Mouse (Mus musculus) mouse embryonic stem cell (cell line): Measurements from ENCODE around the gene Poc5.

Experiments used
- in situ Hi-C, 2 experiments: fragments of 300-500 bp; cut with MboI; formaldehyde crosslinking; loops; 1 replicate in 1 of 2; 3 replicates in 1 of 2; pipeline ENCODE4 v1.14.3; 2019 to 2020; ENCODE audit warnings: low sequenced_read_pairs in 2 of 2, low pct_unique_long_range_greater_than_20kb in 1 of 2, mixed read lengths in 1 of 2; ENCODE audit not compliant: unreplicated experiment in 1 of 2

Gene Poc5

DNA sequence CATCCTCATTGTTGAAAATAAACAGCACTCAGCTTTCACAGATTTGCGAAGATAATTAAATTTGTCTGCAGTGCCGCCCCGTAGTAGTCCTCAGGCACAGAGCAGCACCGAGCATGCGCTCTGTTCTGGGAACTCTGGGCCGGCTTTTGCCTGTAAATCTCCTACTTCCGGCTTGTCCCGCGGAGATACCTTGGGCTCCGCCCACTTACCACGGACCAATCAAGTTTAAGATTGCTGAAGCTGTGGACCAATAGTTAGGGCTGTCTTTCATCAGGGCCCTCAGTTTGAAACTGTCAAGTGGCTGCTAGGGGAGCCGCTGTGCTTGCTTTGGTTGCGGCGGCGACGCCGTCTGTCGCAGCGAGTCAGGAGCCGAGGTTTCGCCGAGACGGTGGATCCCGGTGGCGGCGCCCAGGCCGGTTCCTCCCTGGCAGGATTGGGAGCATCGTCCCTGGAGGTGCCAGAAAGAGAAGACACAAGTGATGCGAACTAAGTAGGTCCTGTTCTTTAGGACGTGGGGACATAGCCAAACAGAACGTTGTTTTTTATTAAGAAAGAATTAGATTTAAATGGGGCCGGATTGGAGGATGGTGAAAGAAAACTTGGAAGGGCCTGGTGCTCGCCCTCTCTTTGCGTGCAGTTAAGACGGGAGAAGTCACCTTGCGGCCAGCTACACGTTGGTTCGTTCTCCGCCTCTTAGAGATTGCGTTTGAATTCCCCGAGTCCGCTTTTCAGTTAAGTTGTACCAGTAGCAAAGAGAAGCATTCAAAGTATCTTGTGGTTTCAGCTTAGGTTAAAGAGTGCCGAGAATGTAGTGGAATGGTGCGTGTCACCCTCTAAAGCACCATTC is at the start of gene Poc5:
TSS of gene Poc5 (plus strand) at position 253 of the 847 bp plus-strand sequence.
- in situ Hi-C loops, result no loop called here

GRCm38 (mm10) chr13:96341461-96341860 is 46.6 kb upstream of the Poc5 start:
- in situ Hi-C loops, result no loop called here

DNA sequence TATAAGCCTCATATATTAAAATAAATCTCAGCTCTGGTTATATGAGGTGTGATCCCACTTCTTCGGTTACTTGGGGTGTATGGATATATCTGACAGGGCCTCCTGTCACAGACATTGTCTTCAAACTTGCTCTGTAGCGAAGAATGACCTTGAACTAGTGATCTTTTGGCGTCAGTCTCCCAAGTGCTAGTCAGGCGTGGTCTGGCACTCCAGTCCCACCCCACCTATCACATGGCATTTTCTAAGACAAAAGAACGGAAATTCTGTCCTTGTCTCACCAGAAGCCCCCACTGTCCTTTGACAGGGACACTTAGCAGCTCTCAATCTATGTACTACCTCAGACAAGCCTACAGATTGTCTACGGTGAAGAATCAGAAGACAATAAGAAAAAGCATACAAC is 43.3 kb upstream of the Poc5 start:
- in situ Hi-C loops, result no loop called here

- in situ Hi-C loops, result no loop called here
Measured at GRCm38 (mm10) chr13:96346581-96346980, 41.5 kb upstream of the Poc5 start.

DNA sequence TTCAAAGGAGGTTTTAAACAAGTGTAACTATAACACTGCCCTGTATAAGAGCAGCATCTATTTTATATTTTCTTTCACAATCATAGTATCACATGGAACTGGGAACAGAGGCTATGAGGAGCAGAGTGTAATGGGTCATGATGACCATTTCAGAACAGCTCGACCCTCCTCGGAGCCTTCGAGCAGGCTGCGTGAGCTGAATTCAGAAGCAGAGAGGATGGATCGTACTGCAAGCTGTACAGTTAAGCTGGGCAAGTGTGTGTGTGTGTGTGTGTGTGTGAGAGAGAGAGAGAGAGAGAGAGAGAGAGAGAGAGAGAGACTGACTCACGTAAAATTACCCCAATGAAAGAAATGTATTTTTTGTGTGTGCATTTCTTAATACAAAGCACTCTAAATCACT is 37.9 kb upstream of the Poc5 start:
- in situ Hi-C loops, result no loop called here

- in situ Hi-C loops, result no loop called here
Measured at GRCm38 (mm10) chr13:96351264-96351663, 36.8 kb upstream of the Poc5 start.

GRCm38 (mm10) chr13:96375519-96375918 is 12.6 kb upstream of the Poc5 start:
- in situ Hi-C loops, result no loop called here

DNA sequence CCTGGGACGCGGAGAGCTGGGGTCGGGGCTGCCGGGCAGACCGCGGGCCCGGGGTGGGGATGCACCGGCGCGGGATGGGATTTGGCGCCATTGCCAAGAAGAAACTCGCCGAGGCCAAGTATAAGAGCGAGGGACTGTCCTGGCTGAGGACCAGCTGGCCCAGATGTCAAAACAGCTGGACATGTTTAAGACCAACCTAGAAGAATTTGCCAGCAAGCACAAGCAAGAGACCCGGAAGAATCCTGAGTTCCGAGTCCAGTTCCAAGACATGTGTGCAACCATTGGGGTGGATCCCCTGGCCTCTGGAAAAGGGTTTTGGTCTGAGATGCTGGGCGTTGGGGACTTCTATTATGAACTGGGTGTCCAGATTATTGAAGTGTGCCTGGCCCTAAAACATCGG is 11.2 kb upstream of the Poc5 start:
- in situ Hi-C loops, result no loop called here

- in situ Hi-C loops, result no loop called here
Measured at GRCm38 (mm10) chr13:96377883-96378282, 10.2 kb upstream of the Poc5 start.

DNA sequence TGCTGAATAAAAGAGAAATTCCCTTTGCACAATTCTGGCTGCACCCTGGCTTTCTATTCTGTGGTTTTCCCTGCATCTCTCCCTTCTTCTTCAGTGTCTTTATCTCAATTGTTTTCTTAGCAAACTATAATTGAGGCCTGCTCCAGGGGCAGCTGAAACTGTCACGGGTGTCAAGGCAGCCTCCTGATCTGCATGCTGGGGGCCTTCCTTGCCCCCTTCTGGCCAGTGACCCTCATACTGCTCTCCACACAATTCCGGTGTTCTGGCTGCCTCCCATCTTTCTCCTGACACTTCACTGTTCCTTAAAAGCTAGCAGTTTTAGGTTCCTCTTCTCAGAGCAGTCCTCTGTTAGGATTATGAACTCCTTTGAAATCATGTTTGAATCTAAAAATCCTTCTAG is 1.2 kb downstream of the Poc5 start:
- in situ Hi-C loops, result no loop called here

- in situ Hi-C loops, result no loop called here
Measured at GRCm38 (mm10) chr13:96401251-96401650, 13.2 kb downstream of the Poc5 start.

DNA sequence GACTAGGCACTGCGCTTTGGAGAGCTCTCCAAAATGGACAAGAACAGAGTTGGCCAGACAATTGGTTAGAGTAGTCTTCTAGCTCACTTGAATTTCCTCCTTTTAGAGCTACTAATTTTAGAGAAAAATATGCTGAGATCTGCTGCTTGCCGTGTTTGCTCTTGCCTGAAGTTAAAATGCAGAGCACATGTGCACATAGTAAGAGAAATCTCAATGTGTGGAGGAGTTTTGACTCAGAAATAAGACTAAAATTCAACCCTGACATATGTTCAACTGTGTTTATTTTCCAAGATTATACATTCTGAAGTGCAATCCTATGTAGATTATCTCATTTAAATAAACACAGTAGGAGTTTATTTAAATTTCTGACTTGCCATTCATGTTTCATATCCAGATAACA is 17.4 kb downstream of the Poc5 start:
- in situ Hi-C loops, result no loop called here

GRCm38 (mm10) chr13:96407040-96407439 is 18.9 kb downstream of the Poc5 start:
- in situ Hi-C loops, result no loop called here

DNA sequence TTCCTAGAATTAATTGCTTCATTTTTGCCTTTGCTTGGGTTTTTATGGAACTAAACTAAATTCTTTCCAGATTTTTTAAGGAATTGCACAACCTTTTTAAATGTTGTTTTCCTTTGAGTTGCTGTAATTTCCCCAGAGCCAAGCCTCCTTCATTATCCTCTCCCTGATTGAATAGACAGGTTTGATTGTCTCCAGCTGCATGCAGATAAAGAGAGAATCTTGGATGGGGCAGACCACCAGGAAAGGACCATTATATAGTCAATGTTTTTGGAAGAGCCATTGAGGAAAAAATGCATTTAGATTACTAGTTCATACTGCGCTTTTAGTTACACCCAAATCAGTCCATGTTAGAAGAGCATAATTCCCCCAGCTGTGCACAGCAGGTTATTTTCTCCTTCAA is 20.7 kb downstream of the Poc5 start:
- in situ Hi-C loops, result no loop called here

GRCm38 (mm10) chr13:96414384-96414783 is 26.3 kb downstream of the Poc5 start:
- in situ Hi-C loops, result no loop called here

DNA sequence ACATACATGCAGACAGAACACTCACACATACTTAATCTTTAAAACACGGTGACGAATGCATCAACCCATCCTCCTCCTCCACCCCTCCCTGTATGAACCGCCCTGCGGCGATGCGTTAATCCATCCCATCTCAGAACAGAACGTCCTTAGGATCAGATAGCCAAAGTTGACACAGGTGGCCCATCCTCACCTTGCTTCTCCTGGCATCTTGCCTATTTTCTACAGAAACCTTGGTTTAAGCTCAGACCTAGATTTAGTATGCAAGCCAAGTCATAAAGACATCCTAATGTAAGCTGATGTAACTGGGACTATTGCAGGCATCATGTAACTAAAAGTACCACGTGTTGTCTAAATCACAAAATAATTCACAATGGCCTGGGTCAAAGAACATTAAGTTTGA is 28.3 kb downstream of the Poc5 start:
- in situ Hi-C loops, result no loop called here

GRCm38 (mm10) chr13:96417261-96417813 is 29.2 kb downstream of the Poc5 start:
- in situ Hi-C loops, result no loop called here

DNA sequence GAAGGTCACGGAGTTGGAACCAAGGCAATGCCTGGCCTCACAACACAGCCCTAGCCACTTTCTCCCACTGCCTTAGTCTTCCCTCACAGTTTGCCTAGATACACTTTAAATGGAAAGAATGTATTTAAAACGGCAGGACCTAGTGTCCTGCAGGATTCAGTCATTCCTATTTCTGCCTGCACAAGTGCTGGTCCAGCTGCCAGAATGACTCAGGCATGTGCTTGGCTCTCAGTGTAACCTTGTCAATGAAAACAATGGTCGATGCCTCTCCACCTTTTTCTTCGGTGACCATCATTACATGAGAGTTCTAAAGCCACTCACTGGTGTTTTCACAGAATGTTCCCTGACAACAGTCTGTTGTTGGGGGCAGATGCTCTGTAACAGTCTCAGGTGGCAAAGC is 30.4 kb downstream of the Poc5 start:
- in situ Hi-C loops, result no loop called here

GRCm38 (mm10) chr13:96421230-96421629 is 33.1 kb downstream of the Poc5 start:
- in situ Hi-C loops, result loop anchor here in 1 of 2 experiments (10.0 kb wide), 1 partner anchor 174 kb away; no protein-coding TSS in a partner anchor
